Mouse (Mus musculus) midbrain, embryonic 16.5 days (tissue): ENCODE data around the gene Vmn2r76. TPM values are rescaled to one million over a fixed set of nuclear protein-coding genes. Genes with fewer than 3 reads are reported as not detected.
"Not testable (repeated sequence)": the region's sequence is repeated elsewhere in the genome, so short reads cannot be mapped to it uniquely, and the experiment has no call there.

Experiments
- ATAC-seq: fragments of 200-750 bp; cut with Nextera tagmentation; 2 replicates; pipeline ENCODE4 v1.8.0; 2017; ENCODE audit warnings: moderate TSS enrichment
- H3K27ac ChIP-seq: fragments of 300-500 bp; sonication (generic); 2 replicates; pipeline ENCODE4 v1.5.1; 2014; ENCODE audit warnings: mild to moderate bottlenecking, low read length, mixed read lengths
- H3K27me3 ChIP-seq: fragments of 300-500 bp; sonication (generic); 2 replicates; pipeline ENCODE4 v1.6.1; 2014; ENCODE audit warnings: low read depth, low read length, mixed read lengths; ENCODE audit not compliant: control insufficient read depth, insufficient read depth
- H3K36me3 ChIP-seq: fragments of 300-500 bp; sonication (generic); 2 replicates; pipeline ENCODE4 v1.6.1; 2014; ENCODE audit warnings: mild to moderate bottlenecking, low read length, moderate library complexity, mixed read lengths; ENCODE audit not compliant: control insufficient read depth, insufficient read depth
- H3K4me1 ChIP-seq: fragments of 300-500 bp; sonication (generic); 2 replicates; pipeline ENCODE4 v1.6.1; 2014; ENCODE audit warnings: mild to moderate bottlenecking, low read length, mixed read lengths; ENCODE audit not compliant: control insufficient read depth, insufficient read depth
- H3K4me2 ChIP-seq: fragments of 300-500 bp; sonication (generic); 2 replicates; pipeline ENCODE4 v1.6.1; 2014; ENCODE audit warnings: mild to moderate bottlenecking, low read length, mixed read lengths
- H3K4me3 ChIP-seq: fragments of 300-500 bp; sonication (generic); 2 replicates; pipeline ENCODE4 v1.5.1; 2014; ENCODE audit warnings: low read depth, mild to moderate bottlenecking, low read length, moderate library complexity, mixed read lengths
- H3K9ac ChIP-seq: fragments of 300-500 bp; sonication (generic); 2 replicates; pipeline ENCODE4 v1.6.1; 2014; ENCODE audit warnings: low read depth, low read length, mixed read lengths
- H3K9me3 ChIP-seq: fragments of 300-500 bp; sonication (generic); replicated peaks from 2 replicates; pipeline ENCODE4 v1.6.1; 2014; ENCODE audit warnings: mild to moderate bottlenecking, low read length, mixed read lengths; ENCODE audit not compliant: control insufficient read depth, poor library complexity, severe bottlenecking
- WGBS: fragments of 180-500 bp; shearing (Covaris S2); extraction: QIAGEN DNeasy Blood & Tissue Kit; methylation state at CpG from one replicate; pipeline ENCODE4 v1.1.7; 2014; 5-methylcytosine and 5-hydroxymethylcytosine counted together
- polyA plus RNA-seq: library from polyadenylated mRNA; unstranded; fragments of >200 nt; fragmentation: Nextera tagmentation; extraction: Ambion mirVana; gene quantifications from 2 replicates; pipeline ENCODE4 v1.2.1, GENCODE M21; 2015

Vmn2r76 gene
- polyA plus RNA-seq = not detected in 2 replicates

- WGBS = 81% methylated on average over 1 of the region's 1 CpGs
- no peaks in the 10 kb centered on the region for H3K9me3 ChIP-seq
Observed at GRCm38 (mm10) chr7:86246208-86246607, at the start of gene Vmn2r76. Vmn2r76 (minus strand) TSS chr7:86246308.

GRCm38 (mm10) chr7:86277072-86277471 lies 31.0 kb upstream of the Vmn2r76 start, which contains the start of gene Olfr310:
Olfr310 (minus strand) TSS chr7:86277172.
- Histone ChIP-seq H3K9me3 (no peaks in the 10 kb centered on the region), H3K4me2 (no peak within 1 kb of the TSS), H3K27me3 (no peaks in the 10 kb centered on the region), H3K27ac (no peak within 1 kb of the TSS), H3K9ac (no peak within 1 kb of the TSS), H3K4me1 (no peaks in the 10 kb centered on the region), H3K4me3 (no peak within 1 kb of the TSS), H3K36me3 (no peaks in the 10 kb centered on the region)
- WGBS = 94% methylated on average over 1 of the region's 1 CpGs
- ATAC-seq = no peak

More at GRCm38 (mm10) chr7:86246208-86246607, at the start of gene Vmn2r76:
- no peak for ATAC-seq
- Histone ChIP-seq H3K27me3 (no peaks in the 10 kb centered on the region), H3K4me2 (no peak within 1 kb of the TSS), H3K9ac (no peak within 1 kb of the TSS), H3K4me3 (no peak within 1 kb of the TSS), H3K36me3 (no peaks in the 10 kb centered on the region), H3K27ac (no peak within 1 kb of the TSS), H3K4me1 (no peaks in the 10 kb centered on the region)

- Histone ChIP-seq H3K9me3 (no peaks in the 10 kb centered on the region), H3K4me1 (no peaks in the 10 kb centered on the region), H3K36me3 (no peaks in the 10 kb centered on the region), H3K9ac (no peak overlapping the region), H3K27me3 (no peaks in the 10 kb centered on the region), H3K27ac (no peak overlapping the region), H3K4me2 (no peak overlapping the region), H3K4me3 (no peak overlapping the region)
- ATAC-seq = no peak
Observed at GRCm38 (mm10) chr7:86211345-86211744, 34.8 kb downstream of the Vmn2r76 start.

GRCm38 (mm10) chr7:86171678-86172077 lies 74.4 kb downstream of the Vmn2r76 start, which contains the start of gene Vmn2r75:
Vmn2r75 (minus strand) TSS chr7:86171778.
- H3K4me3 ChIP-seq, H3K36me3 ChIP-seq, H3K9me3 ChIP-seq, H3K4me1 ChIP-seq, H3K9ac ChIP-seq, H3K27me3 ChIP-seq, ATAC-seq, H3K27ac ChIP-seq, H3K4me2 ChIP-seq: not testable (repeated sequence)
- WGBS = 53% methylated on average over 1 of the region's 1 CpGs

Other genes starting within 250 kb of the Vmn2r76 start
- not detected in 2 replicates for gene Vmn2r75, start 74.5 kb downstream of the Vmn2r76 start, polyA plus RNA-seq
- gene Olfr310, start 30.9 kb upstream of the Vmn2r76 start, polyA plus RNA-seq = not detected in 2 replicates
- gene Olfr309, start 67.4 kb upstream of the Vmn2r76 start, polyA plus RNA-seq = not detected in 2 replicates
- gene Olfr308, start 79.3 kb upstream of the Vmn2r76 start, polyA plus RNA-seq = not detected in 2 replicates
- gene Olfr307, start 91.3 kb upstream of the Vmn2r76 start, polyA plus RNA-seq = not detected in 2 replicates
- not detected in 2 replicates for gene Olfr305, start 120.6 kb upstream of the Vmn2r76 start, polyA plus RNA-seq
- not detected in 2 replicates for gene Olfr304, start 140.3 kb upstream of the Vmn2r76 start, polyA plus RNA-seq
- gene Olfr303, start 151.5 kb upstream of the Vmn2r76 start, polyA plus RNA-seq = not detected in 2 replicates
- not detected in 2 replicates for gene Olfr301, start 157.5 kb upstream of the Vmn2r76 start, polyA plus RNA-seq
- not detected in 2 replicates for gene Olfr299, start 213.6 kb upstream of the Vmn2r76 start, polyA plus RNA-seq
- not detected in 2 replicates for gene Olfr298, start 246.2 kb upstream of the Vmn2r76 start, polyA plus RNA-seq